Mouse (Mus musculus) right cerebral cortex, postnatal 4 days (tissue): ENCODE data around the gene Wfdc21.

ENCODE experiments used
- DNase-seq: peaks from one replicate; pipeline ENCODE4 v3.0.0-alpha.2; 2022

Gene Wfdc21

GRCm38 (mm10) chr11:83754227-83754626 is 7.5 kb downstream of the Wfdc21 start:
- no peak for DNase-seq

GRCm38 (mm10) chr11:83767306-83767705 is 20.6 kb downstream of the Wfdc21 start:
- no peak for DNase-seq

- no peak for DNase-seq
Observed at GRCm38 (mm10) chr11:83768976-83769375, 22.2 kb downstream of the Wfdc21 start.

GRCm38 (mm10) chr11:83771014-83771413 is 24.3 kb downstream of the Wfdc21 start:
- DNase-seq = no peak

- DNase-seq = no peak
Observed at GRCm38 (mm10) chr11:83772341-83772740, 25.6 kb downstream of the Wfdc21 start.

GRCm38 (mm10) chr11:83773691-83774090 is 27.0 kb downstream of the Wfdc21 start:
- no peak for DNase-seq

GRCm38 (mm10) chr11:83774324-83774723 is 27.6 kb downstream of the Wfdc21 start:
- DNase-seq = no peak

GRCm38 (mm10) chr11:83776798-83777197 is 30.1 kb downstream of the Wfdc21 start:
- DNase-seq = no peak

GRCm38 (mm10) chr11:83783931-83784600 is 37.3 kb downstream of the Wfdc21 start:
- DNase-seq = no peak

GRCm38 (mm10) chr11:83784661-83785060 is 37.9 kb downstream of the Wfdc21 start:
- peak; percentile 24 for DNase-seq

- peak; percentile 33 for DNase-seq
Observed at GRCm38 (mm10) chr11:83785366-83785765, 38.6 kb downstream of the Wfdc21 start.

GRCm38 (mm10) chr11:83786835-83787234 is 40.1 kb downstream of the Wfdc21 start:
- no peak for DNase-seq

- no peak for DNase-seq
Observed at GRCm38 (mm10) chr11:83787401-83788021, 40.8 kb downstream of the Wfdc21 start.

- no peak for DNase-seq
Observed at GRCm38 (mm10) chr11:83788331-83788730, 41.6 kb downstream of the Wfdc21 start.

GRCm38 (mm10) chr11:83789259-83789658 is 42.5 kb downstream of the Wfdc21 start:
- no peak for DNase-seq

GRCm38 (mm10) chr11:83791133-83791532 is 44.4 kb downstream of the Wfdc21 start:
- DNase-seq = no peak

GRCm38 (mm10) chr11:83792316-83792914 is 45.7 kb downstream of the Wfdc21 start:
- no peak for DNase-seq

GRCm38 (mm10) chr11:83793264-83793663 is 46.5 kb downstream of the Wfdc21 start:
- no peak for DNase-seq

GRCm38 (mm10) chr11:83796112-83796511 is 49.4 kb downstream of the Wfdc21 start:
- peak; percentile 50 for DNase-seq

GRCm38 (mm10) chr11:83796980-83797608 is 50.4 kb downstream of the Wfdc21 start:
- no peak for DNase-seq

- DNase-seq = no peak
Observed at GRCm38 (mm10) chr11:83799871-83800430, 53.2 kb downstream of the Wfdc21 start.

GRCm38 (mm10) chr11:83802166-83802565 is 55.4 kb downstream of the Wfdc21 start:
- peak; percentile 20 for DNase-seq
